Mouse (Mus musculus) lung, embryonic 16.5 days (tissue): Measurements from ENCODE around the gene Krit1. TPM values are rescaled to one million over a fixed set of nuclear protein-coding genes. Genes with fewer than 3 reads are reported as not detected.
"Not testable (repeated sequence)": the region's sequence is repeated elsewhere in the genome, so short reads cannot be mapped to it uniquely, and the experiment has no call there.

ENCODE experiments used
- ATAC-seq: fragments of 200-750 bp; cut with Nextera tagmentation; 2 replicates; pipeline ENCODE4 v1.8.0; 2017; ENCODE audit warnings: low read depth, mild to moderate bottlenecking, moderate library complexity
- H3K27ac ChIP-seq: fragments of 300-500 bp; sonication (generic); 2 replicates; pipeline ENCODE4 v1.5.1; 2014; ENCODE audit warnings: mild to moderate bottlenecking, control low read depth, low read length
- H3K27me3 ChIP-seq: fragments of 300-500 bp; sonication (generic); 2 replicates; pipeline ENCODE4 v1.6.1; 2014; ENCODE audit warnings: low read depth, low read length, mixed read lengths; ENCODE audit not compliant: control insufficient read depth, insufficient read depth
- H3K36me3 ChIP-seq: fragments of 300-500 bp; sonication (generic); 2 replicates; pipeline ENCODE4 v1.6.1; 2014; ENCODE audit warnings: low read length; ENCODE audit not compliant: control insufficient read depth, insufficient read depth
- H3K4me1 ChIP-seq: fragments of 300-500 bp; sonication (generic); replicated peaks from 2 replicates; pipeline ENCODE4 v1.6.1; 2014; ENCODE audit warnings: low read length, mixed read lengths; ENCODE audit not compliant: control insufficient read depth, insufficient read depth
- H3K4me2 ChIP-seq: fragments of 300-500 bp; sonication (generic); 2 replicates; pipeline ENCODE4 v1.6.1; 2014; ENCODE audit warnings: low read depth, low read length, control low read depth
- H3K4me3 ChIP-seq: fragments of 300-500 bp; sonication (generic); 2 replicates; pipeline ENCODE4 v1.5.1; 2014; ENCODE audit warnings: mild to moderate bottlenecking, low read length, control low read depth
- H3K9ac ChIP-seq: fragments of 300-500 bp; sonication (generic); 2 replicates; pipeline ENCODE4 v1.6.1; 2014; ENCODE audit warnings: low read length, control low read depth
- H3K9me3 ChIP-seq: fragments of 300-500 bp; sonication (generic); 2 replicates; pipeline ENCODE4 v1.6.1; 2016; ENCODE audit warnings: low read length; ENCODE audit not compliant: control insufficient read depth
- WGBS: fragments of 180-500 bp; shearing (Covaris S2); extraction: QIAGEN DNeasy Blood & Tissue Kit; methylation state at CpG from one replicate; pipeline ENCODE4 v1.1.7; 2014; 5-methylcytosine and 5-hydroxymethylcytosine counted together
- polyA plus RNA-seq: library from polyadenylated mRNA; unstranded; fragments of >200 nt; fragmentation: Nextera tagmentation; extraction: Ambion mirVana; gene quantifications from 2 replicates; pipeline ENCODE4 v1.2.1, GENCODE M21; 2015

The Krit1 gene
- polyA plus RNA-seq = 42.7 and 45.0 TPM in 2 replicates

- Histone ChIP-seq H3K27me3 (no peaks in the 10 kb centered on the region), H3K9me3 (no peaks in the 10 kb centered on the region), H3K36me3 (no peaks in the 10 kb centered on the region), H3K27ac (peak within 1 kb of the TSS; percentile 83), H3K9ac (peak within 1 kb of the TSS; percentile 73), H3K4me3 (peak within 1 kb of the TSS; percentile 71), H3K4me2 (peak within 1 kb of the TSS; percentile 72), H3K4me1 (peaks cover 5% of the 10 kb centered on the region; the same call in 1 of the 2 replicates)
- WGBS = 0% methylated on average over 93 of the region's 109 CpGs
- peak; percentile 97 for ATAC-seq
These were observed at the start of gene Krit1, which contains the start of gene Ankib1 for GRCm38 (mm10) chr5:3802433-3803291. Gene Krit1 (plus strand): TSS chr5:3803184. Gene Ankib1 (minus strand): TSS chr5:3802925.

- Histone ChIP-seq H3K36me3 (no peaks in the 10 kb centered on the region), H3K27ac (no peak overlapping the region), H3K4me2 (no peak overlapping the region), H3K9me3 (no peaks in the 10 kb centered on the region), H3K4me3 (no peak overlapping the region), H3K9ac (no peak overlapping the region), H3K4me1 (no peaks in the 10 kb centered on the region), H3K27me3 (no peaks in the 10 kb centered on the region)
- ATAC-seq = no peak
- WGBS = 67% methylated on average over 3 of the region's 3 CpGs
These were observed 31.5 kb upstream of the Krit1 start for GRCm38 (mm10) chr5:3771512-3771911.

- 55% methylated on average over 3 of the region's 3 CpGs for WGBS
- Histone ChIP-seq H3K36me3 (no peaks in the 10 kb centered on the region), H3K4me2 (no peak overlapping the region), H3K27me3 (no peaks in the 10 kb centered on the region), H3K4me3 (no peak overlapping the region), H3K9me3 (no peaks in the 10 kb centered on the region), H3K4me1 (no peaks in the 10 kb centered on the region), H3K9ac (no peak overlapping the region), H3K27ac (no peak overlapping the region)
- no peak for ATAC-seq
These were observed 31.0 kb upstream of the Krit1 start for GRCm38 (mm10) chr5:3772017-3772416.

GRCm38 (mm10) chr5:3782670-3783069 is 20.3 kb upstream of the Krit1 start:
- no peaks in the 10 kb centered on the region for H3K9me3 ChIP-seq
- H3K27ac ChIP-seq = no peak overlapping the region
- H3K36me3 ChIP-seq = no peaks in the 10 kb centered on the region
- ATAC-seq = no peak
- no peaks in the 10 kb centered on the region for H3K4me1 ChIP-seq
- H3K27me3 ChIP-seq = no peaks in the 10 kb centered on the region
- H3K4me3 ChIP-seq = no peak overlapping the region
- no peak overlapping the region for H3K4me2 ChIP-seq
- no peak overlapping the region for H3K9ac ChIP-seq

GRCm38 (mm10) chr5:3783947-3784681 is 18.9 kb upstream of the Krit1 start:
- Histone ChIP-seq H3K27ac (no peak overlapping the region), H3K9me3 (no peaks in the 10 kb centered on the region), H3K4me3 (no peak overlapping the region), H3K9ac (no peak overlapping the region), H3K4me2 (no peak overlapping the region), H3K36me3 (no peaks in the 10 kb centered on the region), H3K4me1 (no peaks in the 10 kb centered on the region), H3K27me3 (no peaks in the 10 kb centered on the region)
- 79% methylated on average over 2 of the region's 2 CpGs for WGBS
- no peak for ATAC-seq

- Histone ChIP-seq H3K27me3 (no peaks in the 10 kb centered on the region), H3K36me3 (no peaks in the 10 kb centered on the region), H3K27ac (no peak overlapping the region), H3K4me2 (no peak overlapping the region), H3K9me3 (no peaks in the 10 kb centered on the region), H3K9ac (no peak overlapping the region), H3K4me3 (no peak overlapping the region), H3K4me1 (no peaks in the 10 kb centered on the region)
- no peak for ATAC-seq
- 59% methylated on average over 1 of the region's 1 CpGs for WGBS
These were observed 18.1 kb upstream of the Krit1 start for GRCm38 (mm10) chr5:3784751-3785496.

GRCm38 (mm10) chr5:3787548-3787947 is 15.4 kb upstream of the Krit1 start:
- ATAC-seq = no peak
- no peak overlapping the region for H3K27ac ChIP-seq
- H3K9ac ChIP-seq = no peak overlapping the region
- H3K9me3 ChIP-seq = no peaks in the 10 kb centered on the region
- no peaks in the 10 kb centered on the region for H3K36me3 ChIP-seq
- H3K27me3 ChIP-seq = no peaks in the 10 kb centered on the region
- 69% methylated on average over 4 of the region's 4 CpGs for WGBS
- no peak overlapping the region for H3K4me3 ChIP-seq
- no peaks in the 10 kb centered on the region for H3K4me1 ChIP-seq
- H3K4me2 ChIP-seq = no peak overlapping the region

GRCm38 (mm10) chr5:3791048-3791447 is 11.9 kb upstream of the Krit1 start:
- ATAC-seq = no peak

GRCm38 (mm10) chr5:3797101-3797500 is 5.9 kb upstream of the Krit1 start:
- H3K27ac ChIP-seq, H3K36me3 ChIP-seq, H3K4me3 ChIP-seq, H3K27me3 ChIP-seq, H3K9me3 ChIP-seq, H3K4me2 ChIP-seq, ATAC-seq, H3K9ac ChIP-seq, H3K4me1 ChIP-seq: not testable (repeated sequence)
- WGBS = 91% methylated on average over 2 of the region's 2 CpGs

More at GRCm38 (mm10) chr5:3791048-3791447, 11.9 kb upstream of the Krit1 start:
- H3K27ac ChIP-seq = no peak overlapping the region
- no peak overlapping the region for H3K4me2 ChIP-seq
- H3K9ac ChIP-seq = no peak overlapping the region
- H3K36me3 ChIP-seq = no peaks in the 10 kb centered on the region
- H3K4me3 ChIP-seq = no peak overlapping the region
- no peaks in the 10 kb centered on the region for H3K27me3 ChIP-seq
- no peaks in the 10 kb centered on the region for H3K4me1 ChIP-seq
- H3K9me3 ChIP-seq = no peaks in the 10 kb centered on the region
